Mouse (Mus musculus): Measurements from ENCODE around the gene Ttc7. TPM values are rescaled to one million over a fixed set of nuclear protein-coding genes. Genes with fewer than 3 reads are reported as not detected.

Gene Ttc7
- 4.8 and 5.8 TPM in 2 replicates for polyA plus RNA-seq (2016; fragmentation: Nextera tagmentation; extraction: Ambion mirVana)

DNA sequence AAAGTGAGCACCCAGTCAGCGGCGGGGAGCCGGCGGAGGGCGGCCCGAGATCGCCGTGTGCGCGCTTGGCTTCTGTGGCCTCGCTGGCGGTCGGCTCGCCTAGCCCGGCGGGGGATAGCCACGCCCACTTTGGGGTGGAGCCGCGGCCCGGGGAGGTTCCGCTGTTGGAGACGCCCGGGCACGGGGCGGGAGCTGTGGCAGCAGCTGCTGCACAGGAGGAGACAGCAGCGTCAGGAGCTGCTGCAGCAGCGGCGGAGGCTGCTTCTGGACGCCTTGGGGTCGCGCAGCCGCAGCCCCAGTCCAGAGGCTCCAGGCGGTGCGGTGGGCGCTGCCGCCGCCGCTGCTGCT is at the start of gene Ttc7:
Gene Ttc7 (plus strand): TSS at position 181 of the 348 bp plus-strand sequence.
- peak; percentile 91 for ATAC-seq (ENCODE audit: insufficient number of reproducible peaks, insufficient read depth, low FRiP score, low TSS enrichment)
- Histone ChIP-seq H3K36me3 (no peaks in the 10 kb centered on the region), H3K9ac (peak within 1 kb of the TSS; percentile 79), H3K27ac (peak within 1 kb of the TSS; percentile 90), H3K4me3 (peak within 1 kb of the TSS; percentile 65), H3K27me3 (peaks cover 35% of the 10 kb centered on the region), H3K4me2 (replicated peaks) (peak within 1 kb of the TSS; percentile 98), H3K4me1 (peaks cover 15% of the 10 kb centered on the region), H3K9me3 (no peaks in the 10 kb centered on the region)
- under 1% methylated on average over 37 of the region's 38 CpGs for WGBS

DNA sequence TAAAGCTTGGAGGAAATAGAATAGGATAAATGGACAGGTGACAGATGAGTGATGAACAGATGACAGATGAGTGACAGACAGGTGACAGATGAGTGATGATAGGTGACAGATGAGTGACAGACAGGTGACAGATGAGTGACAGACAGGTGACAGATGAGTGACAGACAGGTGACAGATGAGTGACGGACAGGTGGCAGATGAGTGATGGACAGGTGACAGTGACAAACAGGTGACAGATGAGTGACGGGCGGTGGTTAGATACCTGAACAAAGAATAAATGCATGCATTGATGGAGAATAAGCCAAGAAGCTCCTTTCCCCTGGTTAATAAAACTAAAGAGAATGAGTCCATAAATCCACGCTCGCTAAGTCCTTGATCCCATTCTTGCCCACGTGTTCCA is 47.7 kb upstream of the Ttc7 start:
- 92% methylated on average over 6 of the region's 6 CpGs for WGBS
- H3K4me3 ChIP-seq = no peak overlapping the region
- no peaks in the 10 kb centered on the region for H3K27me3 ChIP-seq
- H3K9ac ChIP-seq = no peak overlapping the region
- peaks cover 20% of the 10 kb centered on the region for H3K4me1 ChIP-seq
- no peak for ATAC-seq (ENCODE audit: insufficient number of reproducible peaks, insufficient read depth, low FRiP score, low TSS enrichment)
- H3K9me3 ChIP-seq = no peaks in the 10 kb centered on the region
- H3K4me2 ChIP-seq (replicated peaks) = no peak overlapping the region
- no peak overlapping the region for H3K27ac ChIP-seq
- no peaks in the 10 kb centered on the region for H3K36me3 ChIP-seq

DNA sequence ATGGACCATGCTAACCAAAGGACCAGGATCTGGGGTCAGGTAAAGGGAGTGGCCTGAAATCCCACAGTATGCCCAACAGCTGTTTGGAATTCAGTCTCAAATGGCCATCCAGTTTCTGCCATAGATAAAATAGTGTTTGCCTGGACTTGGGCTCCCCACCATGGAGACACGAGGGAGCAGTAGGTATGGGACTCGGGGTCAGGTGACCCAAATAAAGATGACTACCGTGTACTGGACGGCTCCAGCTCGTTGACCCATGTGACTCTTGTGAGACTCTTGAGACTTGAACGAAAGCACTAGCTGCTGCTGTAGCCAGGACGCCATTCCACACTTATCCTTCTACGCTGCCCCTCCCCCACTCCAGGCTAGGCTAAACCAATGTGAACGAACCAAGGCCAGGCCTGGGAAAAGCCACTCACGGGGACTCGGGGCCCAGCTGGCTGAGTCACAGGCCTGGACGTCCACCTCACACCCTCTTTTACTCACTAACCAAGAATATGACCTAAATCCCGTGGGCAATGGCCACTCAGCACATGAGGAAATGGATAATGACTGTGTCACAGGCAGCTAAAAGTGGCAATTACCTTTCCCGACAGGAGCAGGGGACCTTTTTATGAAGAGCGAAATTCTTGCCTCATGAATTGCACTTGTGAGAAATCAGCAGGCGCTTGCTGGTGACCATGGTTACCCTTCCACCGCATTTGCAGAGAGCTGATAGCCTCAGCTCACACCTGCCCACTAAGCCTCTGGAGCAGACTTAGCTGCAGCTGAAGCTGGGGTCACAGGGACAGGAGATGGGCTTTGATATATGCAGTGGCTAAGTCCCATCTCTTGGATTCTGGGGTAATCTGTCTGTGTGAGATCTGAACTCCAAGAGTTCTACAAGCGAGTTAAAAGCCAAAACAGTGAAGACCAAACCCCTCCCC is 45.7 kb upstream of the Ttc7 start:
- H3K27me3 ChIP-seq = no peaks in the 10 kb centered on the region
- peaks cover 20% of the 10 kb centered on the region for H3K4me1 ChIP-seq
- no peak overlapping the region for H3K9ac ChIP-seq
- no peak overlapping the region for H3K27ac ChIP-seq
- no peak for ATAC-seq (ENCODE audit: insufficient number of reproducible peaks, insufficient read depth, low FRiP score, low TSS enrichment)
- 44% methylated on average over 18 of the region's 18 CpGs for WGBS
- H3K4me2 ChIP-seq (replicated peaks) = no peak overlapping the region
- H3K4me3 ChIP-seq = no peak overlapping the region
- H3K36me3 ChIP-seq = no peaks in the 10 kb centered on the region
- 0 out of 2 replicates have a peak, but pooled peaks cover 3% of the 10 kb centered on the region for H3K9me3 ChIP-seq

- no peak overlapping the region for H3K27ac ChIP-seq
- no peak overlapping the region for H3K4me2 ChIP-seq (replicated peaks)
- no peak overlapping the region for H3K9ac ChIP-seq
- 43% methylated on average over 11 of the region's 11 CpGs for WGBS
- H3K27me3 ChIP-seq = no peaks in the 10 kb centered on the region
- no peak for ATAC-seq (ENCODE audit: insufficient number of reproducible peaks, insufficient read depth, low FRiP score, low TSS enrichment)
- H3K36me3 ChIP-seq = no peaks in the 10 kb centered on the region
- 0 out of 2 replicates have a peak, but pooled peaks cover 7% of the 10 kb centered on the region for H3K9me3 ChIP-seq
- H3K4me3 ChIP-seq = no peak overlapping the region
- peaks cover 20% of the 10 kb centered on the region for H3K4me1 ChIP-seq
These were observed 44.9 kb upstream of the Ttc7 start for GRCm38 (mm10) chr17:87237826-87238225.

GRCm38 (mm10) chr17:87246103-87246502 is 36.6 kb upstream of the Ttc7 start:
- Histone ChIP-seq H3K27ac (no peak overlapping the region), H3K9me3 (0 out of 2 replicates have a peak, but pooled peaks cover 7% of the 10 kb centered on the region), H3K4me1 (peaks cover 7% of the 10 kb centered on the region; the same call in 1 of the 2 replicates), H3K27me3 (no peaks in the 10 kb centered on the region), H3K4me2 (replicated peaks) (no peak overlapping the region), H3K9ac (no peak overlapping the region), H3K4me3 (no peak overlapping the region), H3K36me3 (no peaks in the 10 kb centered on the region)
- no peak for ATAC-seq (ENCODE audit: insufficient number of reproducible peaks, insufficient read depth, low FRiP score, low TSS enrichment)
- WGBS = 84% methylated on average over 9 of the region's 9 CpGs

- Histone ChIP-seq H3K36me3 (peaks cover 55% of the 10 kb centered on the region), H3K27ac (no peak overlapping the region), H3K9me3 (no peaks in the 10 kb centered on the region), H3K4me1 (no peaks in the 10 kb centered on the region), H3K9ac (no peak overlapping the region), H3K4me3 (no peak overlapping the region), H3K4me2 (replicated peaks) (no peak overlapping the region), H3K27me3 (no peaks in the 10 kb centered on the region)
- 85% methylated on average over 8 of the region's 8 CpGs for WGBS
- ATAC-seq (ENCODE audit: insufficient number of reproducible peaks, insufficient read depth, low FRiP score, low TSS enrichment) = no peak
These were observed 28.3 kb upstream of the Ttc7 start for GRCm38 (mm10) chr17:87254384-87254783.

GRCm38 (mm10) chr17:87255672-87256071 is 27.0 kb upstream of the Ttc7 start:
- no peak for ATAC-seq (ENCODE audit: insufficient number of reproducible peaks, insufficient read depth, low FRiP score, low TSS enrichment)
- Histone ChIP-seq H3K27me3 (no peaks in the 10 kb centered on the region), H3K4me2 (replicated peaks) (no peak overlapping the region), H3K9me3 (no peaks in the 10 kb centered on the region), H3K36me3 (peaks cover 68% of the 10 kb centered on the region), H3K27ac (no peak overlapping the region), H3K4me1 (no peaks in the 10 kb centered on the region), H3K9ac (no peak overlapping the region), H3K4me3 (no peak overlapping the region)
- 86% methylated on average over 16 of the region's 16 CpGs for WGBS

- peaks cover 9% of the 10 kb centered on the region for H3K4me1 ChIP-seq
- H3K27me3 ChIP-seq = no peaks in the 10 kb centered on the region
- H3K9me3 ChIP-seq = no peaks in the 10 kb centered on the region
- no peak overlapping the region for H3K4me3 ChIP-seq
- WGBS = 95% methylated on average over 6 of the region's 6 CpGs
- peaks cover 42% of the 10 kb centered on the region for H3K36me3 ChIP-seq
- no peak for ATAC-seq (ENCODE audit: insufficient number of reproducible peaks, insufficient read depth, low FRiP score, low TSS enrichment)
- no peak overlapping the region for H3K9ac ChIP-seq
- H3K27ac ChIP-seq = no peak overlapping the region
- H3K4me2 ChIP-seq (replicated peaks) = no peak overlapping the region
These were observed 19.3 kb upstream of the Ttc7 start for GRCm38 (mm10) chr17:87263401-87263800.

DNA sequence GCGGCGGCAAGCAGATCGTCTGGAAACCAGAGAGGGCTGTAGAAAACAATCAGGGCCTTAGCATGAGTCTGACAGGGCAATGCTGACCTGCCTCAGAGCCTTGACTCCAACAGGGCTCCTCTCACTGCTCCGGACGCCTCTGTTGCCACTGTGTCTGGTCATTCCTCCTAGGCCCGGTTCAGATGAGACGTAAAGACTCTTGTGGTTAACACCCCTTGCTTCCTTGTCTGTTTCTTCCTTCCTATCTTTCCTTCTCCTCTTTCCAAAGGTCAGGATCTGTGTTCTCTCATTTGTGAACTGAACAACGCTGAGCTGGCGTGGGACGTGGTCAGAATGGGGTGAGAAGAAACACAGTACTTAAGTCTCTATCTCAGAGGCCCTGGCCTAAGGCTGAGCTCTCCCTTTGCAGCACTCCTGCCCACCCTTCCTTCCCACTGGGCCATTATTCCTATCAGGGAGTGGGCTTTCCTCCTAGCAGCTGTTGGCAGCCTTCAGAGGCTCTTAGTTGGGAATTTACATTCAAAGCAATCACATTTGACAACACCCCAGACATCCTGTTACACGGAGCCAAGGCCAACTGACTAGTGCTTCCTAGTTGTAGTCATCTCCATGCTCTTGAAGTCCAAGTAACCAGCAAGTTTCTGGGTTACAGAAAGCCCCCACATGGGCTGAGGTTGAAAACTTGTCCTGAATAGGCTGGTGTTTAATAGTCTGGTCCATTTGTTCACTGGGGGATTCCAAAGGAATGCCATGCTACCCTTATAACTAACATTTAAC is 18.4 kb upstream of the Ttc7 start:
- WGBS = 93% methylated on average over 11 of the region's 11 CpGs
- Histone ChIP-seq H3K27me3 (no peaks in the 10 kb centered on the region), H3K4me3 (peak overlapping the region; percentile 87), H3K36me3 (peaks cover 37% of the 10 kb centered on the region), H3K9ac (no peak overlapping the region), H3K4me2 (replicated peaks) (peak overlapping the region; percentile 68), H3K9me3 (no peaks in the 10 kb centered on the region), H3K4me1 (peaks cover 9% of the 10 kb centered on the region), H3K27ac (no peak overlapping the region)
- ATAC-seq (ENCODE audit: insufficient number of reproducible peaks, insufficient read depth, low FRiP score, low TSS enrichment) = no peak

GRCm38 (mm10) chr17:87264927-87265791 is 17.5 kb upstream of the Ttc7 start:
- WGBS = 7% methylated on average over 28 of the region's 28 CpGs
- Histone ChIP-seq H3K4me3 (peak overlapping the region; percentile 87), H3K9ac (peak overlapping the region; percentile 94), H3K27me3 (no peaks in the 10 kb centered on the region), H3K4me2 (replicated peaks) (peak overlapping the region; percentile 68), H3K4me1 (peaks cover 9% of the 10 kb centered on the region), H3K36me3 (peaks cover 28% of the 10 kb centered on the region), H3K27ac (peak overlapping the region; percentile 46; the same call in 1 of the 2 replicates), H3K9me3 (no peaks in the 10 kb centered on the region)
- peak; percentile 80 for ATAC-seq (ENCODE audit: insufficient number of reproducible peaks, insufficient read depth, low FRiP score, low TSS enrichment)

DNA sequence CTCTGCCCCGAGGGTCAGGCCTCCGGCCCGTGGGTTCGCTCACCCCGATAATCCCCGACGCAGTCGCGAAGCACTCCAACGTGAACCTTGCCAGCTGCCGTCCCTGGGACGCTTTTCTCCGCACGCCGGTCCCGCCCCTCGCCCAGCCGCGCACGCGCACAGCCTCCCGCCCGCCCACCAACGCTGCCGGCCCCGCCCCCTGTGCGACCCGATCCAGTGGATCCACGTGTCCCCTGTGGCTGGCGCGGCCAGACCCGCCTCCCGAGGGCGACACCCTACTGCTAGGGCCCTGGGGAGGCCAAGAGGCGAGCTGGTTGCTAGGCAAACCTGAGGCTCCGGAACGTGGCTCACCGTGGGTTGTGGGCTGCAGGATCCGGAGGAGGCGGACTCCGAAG is 16.9 kb upstream of the Ttc7 start, which contains the start of gene Mcfd2:
Gene Mcfd2 (minus strand): TSS at position 144 of the 395 bp plus-strand sequence.
- Histone ChIP-seq H3K4me3 (peak within 1 kb of the TSS; percentile 87), H3K9me3 (no peaks in the 10 kb centered on the region), H3K27ac (peak within 1 kb of the TSS; percentile 60; the same call in 1 of the 2 replicates), H3K4me2 (replicated peaks) (peak within 1 kb of the TSS; percentile 68), H3K4me1 (peaks cover 9% of the 10 kb centered on the region), H3K36me3 (peaks cover 21% of the 10 kb centered on the region), H3K27me3 (no peaks in the 10 kb centered on the region), H3K9ac (peak within 1 kb of the TSS; percentile 94)
- peak; percentile 91 for ATAC-seq (ENCODE audit: insufficient number of reproducible peaks, insufficient read depth, low FRiP score, low TSS enrichment)
- under 1% methylated on average over 41 of the region's 41 CpGs for WGBS

All from embryonic facial prominence, embryonic 12.5 days (tissue).